Comparison of ENCODE assay signal across 8 mouse cellular contexts in the genomic region with DNA sequence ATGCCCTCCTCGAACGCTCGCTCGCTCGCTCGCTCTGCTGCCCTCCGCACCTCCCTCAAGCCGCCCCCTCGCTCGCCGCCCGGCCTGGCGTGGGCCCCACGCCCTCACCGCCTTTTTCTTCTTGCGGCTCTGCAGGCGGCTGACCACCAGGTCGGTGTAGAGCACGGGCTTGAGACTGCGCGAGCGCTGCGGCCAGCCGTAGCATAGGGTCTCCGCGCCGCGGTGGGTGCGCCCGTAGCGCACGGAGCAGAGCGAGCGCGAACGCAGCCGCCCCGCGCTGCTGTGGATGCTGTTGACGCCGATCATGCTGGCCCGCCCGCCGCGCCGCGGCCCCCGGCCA. TPM values are rescaled to one million over a fixed set of nuclear protein-coding genes. Genes with fewer than 3 reads are reported as not detected.
A peak's percentile ranks its signal among the peaks of the same experiment; 100 is the strongest.
DNase-seq lines count a peak whose midpoint lies in the region; ATAC-seq lines count a peak whose summit lies in the region.

No protein-coding gene starts in this region.

- peaks cover 14% of the 10 kb centered on the region for H3K4me1 ChIP-seq in lung, embryonic 16.5 days (replicated peaks; ENCODE audit: control insufficient read depth, insufficient read depth, low read length)
- H3K4me1 ChIP-seq in forebrain, embryonic 14.5 days (ENCODE audit: control insufficient read depth, insufficient read depth, low read length) = peaks cover 31% of the 10 kb centered on the region
- H3K4me1 ChIP-seq in neural tube, embryonic 15.5 days = peaks cover 71% of the 10 kb centered on the region

- peak; percentile 12 for DNase-seq in embryo, embryonic 10 days (ENCODE audit: low spot score)
- DNase-seq in embryo, embryonic 9.5 days (ENCODE audit: extremely low spot score) = no peak
- DNase-seq in lung, postnatal 25 days (ENCODE audit: low spot score) = no peak
- no peak for DNase-seq in forebrain, embryonic 14.5 days (ENCODE audit: low spot score)
- peak; percentile 25 to 48 for DNase-seq in layer of hippocampus, postnatal 10 days (ENCODE audit: low spot score in 2 of 2)

- peak; percentile 10; the same call in 1 of the 2 replicates for ATAC-seq in lung, embryonic 16.5 days (ENCODE audit: low read depth)
- ATAC-seq in forebrain, embryonic 14.5 days = no peak
- peak; percentile 65 for ATAC-seq in neural tube, embryonic 15.5 days (ENCODE audit: low FRiP score)
- ATAC-seq in megakaryocyte-erythroid progenitor cell, adult 5-6 weeks (replicated peaks; ENCODE audit: low FRiP score, low TSS enrichment, poor library complexity, severe bottlenecking) = no peak

- H3K9me3 ChIP-seq in lung, embryonic 16.5 days (ENCODE audit: control insufficient read depth, low read length) = no peaks in the 10 kb centered on the region
- no peaks in the 10 kb centered on the region for H3K9me3 ChIP-seq in forebrain, embryonic 14.5 days (replicated peaks; ENCODE audit: control insufficient read depth, low read length)
- H3K9me3 ChIP-seq in neural tube, embryonic 15.5 days (replicated peaks) = no peaks in the 10 kb centered on the region

- H3K4me2 ChIP-seq in lung, embryonic 16.5 days (ENCODE audit: low read depth, low read length) = peak overlapping the region; percentile 79
- H3K4me2 ChIP-seq in forebrain, embryonic 14.5 days (ENCODE audit: low read length) = peak overlapping the region; percentile 66
- peak overlapping the region; percentile 75 for H3K4me2 ChIP-seq in neural tube, embryonic 15.5 days

- no peaks in the 10 kb centered on the region for H3K36me3 ChIP-seq in lung, embryonic 16.5 days (ENCODE audit: control insufficient read depth, insufficient read depth, low read length)
- H3K36me3 ChIP-seq in forebrain, embryonic 14.5 days (ENCODE audit: control insufficient read depth, insufficient read depth, low read length) = peaks cover 13% of the 10 kb centered on the region; the same call in 1 of the 2 replicates
- peaks cover 16% of the 10 kb centered on the region for H3K36me3 ChIP-seq in neural tube, embryonic 15.5 days

- under 1% methylated on average over 47 of the region's 48 CpGs for WGBS in lung, embryonic 16.5 days
- WGBS in forebrain, embryonic 14.5 days = under 1% methylated on average over 36 of the region's 48 CpGs
- under 1% methylated on average over 48 of the region's 48 CpGs for WGBS in neural tube, embryonic 15.5 days

- peak overlapping the region; percentile 54 for H3K4me3 ChIP-seq in lung, embryonic 16.5 days (ENCODE audit: low read length)
- peak overlapping the region; percentile 40 for H3K4me3 ChIP-seq in forebrain, embryonic 14.5 days (ENCODE audit: low read depth, low read length)
- peak overlapping the region; percentile 56 for H3K4me3 ChIP-seq in neural tube, embryonic 15.5 days (replicated peaks)

- peaks cover 76% of the 10 kb centered on the region for H3K27me3 ChIP-seq in lung, embryonic 16.5 days (ENCODE audit: control insufficient read depth, insufficient read depth, low read depth, low read length)
- peaks cover 65% of the 10 kb centered on the region for H3K27me3 ChIP-seq in forebrain, embryonic 14.5 days (replicated peaks; ENCODE audit: control insufficient read depth, insufficient read depth, low read length)
- H3K27me3 ChIP-seq in neural tube, embryonic 15.5 days (replicated peaks) = peaks cover 67% of the 10 kb centered on the region

- H3K27ac ChIP-seq in lung, embryonic 16.5 days (ENCODE audit: low read length) = no peak overlapping the region
- no peak overlapping the region for H3K27ac ChIP-seq in forebrain, embryonic 14.5 days (ENCODE audit: low read depth, low read length)
- peak overlapping the region; percentile 72 for H3K27ac ChIP-seq in neural tube, embryonic 15.5 days (replicated peaks)

- peak overlapping the region; percentile 50 for H3K9ac ChIP-seq in lung, embryonic 16.5 days (ENCODE audit: low read length)
- peak overlapping the region; percentile 65 for H3K9ac ChIP-seq in forebrain, embryonic 14.5 days (ENCODE audit: low read length)
- peak overlapping the region; percentile 62 for H3K9ac ChIP-seq in neural tube, embryonic 15.5 days (replicated peaks)

RNA-seq across cellular contexts. Expression of gene Psd, which starts 9.4 kb away (rescaled TPM):
- polyA plus RNA-seq in lung, embryonic 16.5 days (2015; fragmentation: Nextera tagmentation; extraction: Ambion mirVana) = 3.4 and 4.3 TPM in 2 replicates
- 68.7 and 83.0 TPM in 2 replicates for polyA plus RNA-seq in forebrain, embryonic 14.5 days (2014; fragmentation: Nextera tagmentation; extraction: Ambion mirVana)
- 100 to 1,000 TPM; 686 to 714 TPM for total RNA-seq in layer of hippocampus, postnatal 10 days (2021)
- 88.4 and 118 TPM in 2 replicates for polyA plus RNA-seq in neural tube, embryonic 15.5 days (2015; fragmentation: Nextera tagmentation; extraction: Ambion mirVana)
- 3.4 and 7.1 TPM in 2 replicates for total RNA-seq in megakaryocyte-erythroid progenitor cell, adult 5-6 weeks (2014; fragmentation: Nextera tagmentation)
- total RNA-seq in megakaryocyte-erythroid progenitor cell, adult 5-6 weeks (2017) = 0.99 TPM in 1 of 2 replicates, not detected in the other

RNA-seq across cellular contexts. Expression of gene Fbxl15, which starts 10.5 kb away (rescaled TPM):
- polyA plus RNA-seq in lung, embryonic 16.5 days (2015; fragmentation: Nextera tagmentation; extraction: Ambion mirVana) = 12.0 and 13.3 TPM in 2 replicates
- polyA plus RNA-seq in forebrain, embryonic 14.5 days (2014; fragmentation: Nextera tagmentation; extraction: Ambion mirVana) = 42.6 and 43.1 TPM in 2 replicates
- total RNA-seq in layer of hippocampus, postnatal 10 days (2021) = 10 to 100 TPM; 30.2 to 33.6 TPM
- polyA plus RNA-seq in neural tube, embryonic 15.5 days (2015; fragmentation: Nextera tagmentation; extraction: Ambion mirVana) = 44.0 and 52.3 TPM in 2 replicates
- 4.7 TPM in 1 of 2 replicates, not detected in the other for total RNA-seq in megakaryocyte-erythroid progenitor cell, adult 5-6 weeks (2014; fragmentation: Nextera tagmentation)
- 0.42 and 2.5 TPM in 2 replicates for total RNA-seq in megakaryocyte-erythroid progenitor cell, adult 5-6 weeks (2017)

RNA-seq across cellular contexts. Expression of gene Nfkb2, which starts 13.4 kb away (rescaled TPM):
- 8.3 and 9.1 TPM in 2 replicates for polyA plus RNA-seq in lung, embryonic 16.5 days (2015; fragmentation: Nextera tagmentation; extraction: Ambion mirVana)
- polyA plus RNA-seq in forebrain, embryonic 14.5 days (2014; fragmentation: Nextera tagmentation; extraction: Ambion mirVana) = 1.4 and 1.6 TPM in 2 replicates
- 1 to 10 TPM; 3.1 to 3.2 TPM for total RNA-seq in layer of hippocampus, postnatal 10 days (2021)
- polyA plus RNA-seq in neural tube, embryonic 15.5 days (2015; fragmentation: Nextera tagmentation; extraction: Ambion mirVana) = 2.4 and 10.0 TPM in 2 replicates
- 2.8 and 5.6 TPM in 2 replicates for total RNA-seq in megakaryocyte-erythroid progenitor cell, adult 5-6 weeks (2014; fragmentation: Nextera tagmentation)
- total RNA-seq in megakaryocyte-erythroid progenitor cell, adult 5-6 weeks (2017) = 4.9 and 6.1 TPM in 2 replicates

RNA-seq across cellular contexts. Expression of gene Cuedc2, which starts 21.0 kb away (rescaled TPM):
- 144 and 153 TPM in 2 replicates for polyA plus RNA-seq in lung, embryonic 16.5 days (2015; fragmentation: Nextera tagmentation; extraction: Ambion mirVana)
- polyA plus RNA-seq in forebrain, embryonic 14.5 days (2014; fragmentation: Nextera tagmentation; extraction: Ambion mirVana) = 402 and 405 TPM in 2 replicates
- total RNA-seq in layer of hippocampus, postnatal 10 days (2021) = 100 to 1,000 TPM; 173 to 178 TPM
- 322 and 350 TPM in 2 replicates for polyA plus RNA-seq in neural tube, embryonic 15.5 days (2015; fragmentation: Nextera tagmentation; extraction: Ambion mirVana)
- 58.5 and 61.2 TPM in 2 replicates for total RNA-seq in megakaryocyte-erythroid progenitor cell, adult 5-6 weeks (2014; fragmentation: Nextera tagmentation)
- 100 and 121 TPM in 2 replicates for total RNA-seq in megakaryocyte-erythroid progenitor cell, adult 5-6 weeks (2017)

RNA-seq across cellular contexts. Expression of gene Mfsd13a, which starts 23.4 kb away (rescaled TPM):
- polyA plus RNA-seq in lung, embryonic 16.5 days (2015; fragmentation: Nextera tagmentation; extraction: Ambion mirVana) = 10.4 and 11.4 TPM in 2 replicates
- 7.2 TPM in 2 replicates for polyA plus RNA-seq in forebrain, embryonic 14.5 days (2014; fragmentation: Nextera tagmentation; extraction: Ambion mirVana)
- total RNA-seq in layer of hippocampus, postnatal 10 days (2021) = 10 to 100 TPM; 24.4 to 26.4 TPM
- polyA plus RNA-seq in neural tube, embryonic 15.5 days (2015; fragmentation: Nextera tagmentation; extraction: Ambion mirVana) = 13.2 and 13.9 TPM in 2 replicates
- total RNA-seq in megakaryocyte-erythroid progenitor cell, adult 5-6 weeks (2014; fragmentation: Nextera tagmentation) = 15.0 and 16.5 TPM in 2 replicates
- 1.3 and 1.7 TPM in 2 replicates for total RNA-seq in megakaryocyte-erythroid progenitor cell, adult 5-6 weeks (2017)

Comparison
In these comparisons a context has a peak if more than half of its experiments do, and no peak if none do; other contexts are left out.
1. DNase-seq: peak in embryo, embryonic 10 days (single experiment) and layer of hippocampus, postnatal 10 days (2 of 2); none in embryo, embryonic 9.5 days (single experiment), lung, postnatal 25 days (single experiment) and forebrain, embryonic 14.5 days (single experiment).
2. ATAC-seq: peak in lung, embryonic 16.5 days (single experiment) and neural tube, embryonic 15.5 days (single experiment); none in forebrain, embryonic 14.5 days (single experiment) and megakaryocyte-erythroid progenitor cell, adult 5-6 weeks (single experiment).
3. RNA of gene Psd, which starts 9.4 kb away (polyA plus RNA-seq): 88.4 to 118 TPM in neural tube, embryonic 15.5 days and 68.7 to 83.0 TPM in forebrain, embryonic 14.5 days; 3.4 to 4.3 TPM in lung, embryonic 16.5 days; every median in the first group is over 10 times any median in the second.
4. Peak in every context shown above with its lines, with median percentiles within 50 percentile points of each other: H3K4me2 ChIP-seq, H3K4me3 ChIP-seq and H3K9ac ChIP-seq.